Mouse (Mus musculus): ENCODE measurements around the gene Olfr248. TPM values are rescaled to one million over a fixed set of nuclear protein-coding genes. Genes with fewer than 3 reads are reported as not detected.

Gene Olfr248
- total and polyA plus RNA-seq, 3 experiments = not detected

DNA sequence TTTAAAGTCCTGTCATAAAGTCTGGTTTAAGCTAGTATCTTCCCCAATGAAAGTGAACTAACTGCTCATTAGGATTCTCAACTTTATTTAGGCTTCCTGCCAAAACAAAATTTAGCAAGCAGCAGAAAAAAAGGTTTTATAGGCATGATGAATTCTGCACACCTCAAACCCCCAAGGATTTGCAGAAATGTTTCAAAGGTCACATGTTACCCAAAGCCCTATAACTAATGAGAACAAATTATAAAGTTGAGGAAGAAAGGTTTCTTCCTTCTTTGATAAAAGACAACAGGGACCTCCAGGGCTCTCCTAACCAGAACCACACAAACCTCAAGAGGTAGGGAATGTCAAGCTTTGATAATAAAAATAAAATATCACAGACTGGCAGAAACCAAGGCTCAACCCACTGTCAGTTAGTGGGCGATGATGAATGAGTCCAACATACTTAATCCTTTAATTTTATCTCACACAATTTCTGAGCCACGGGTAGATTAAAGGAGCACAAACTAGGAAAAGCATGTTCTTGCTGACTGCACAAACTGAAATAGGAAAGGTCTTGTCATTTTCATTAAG lies 25.9 kb upstream of the Olfr248 start, which contains the start of gene Olfr417:
TSS of gene Olfr417 (plus strand) at position 241 of the 570 bp plus-strand sequence.
- H3K4me3 ChIP-seq (replicated peaks in 1 of 3; ENCODE audit: low read depth in 2 of 3, low read length in 2 of 3, poor library complexity in 1 of 3) = no peak within 1 kb of the TSS
- no peak for DNase-seq (ENCODE audit: extremely low read depth)
- H3K79me2 ChIP-seq (replicated peaks; ENCODE audit: control insufficient read depth, extremely low read depth, insufficient read depth, poor library complexity, severe bottlenecking) = no peaks in the 10 kb centered on the region
- no peaks in the 10 kb centered on the region for H3K27me3 ChIP-seq (replicated peaks)
- H3K4me1 ChIP-seq (ENCODE audit: control insufficient read depth in 1 of 2, insufficient read depth in 2 of 2) = no peaks in the 10 kb centered on the region
- no peaks in the 10 kb centered on the region for H3K36me3 ChIP-seq (replicated peaks in 1 of 2; ENCODE audit: control insufficient read depth in 1 of 2, insufficient read depth in 1 of 2, low read length in 1 of 2)
- in situ Hi-C loops (cut with MboI; ENCODE audit: low pct_ligation_motif_present, low pct_unique_long_range_greater_than_20kb, low sequenced_read_pairs) = no loop called here
- no peak within 1 kb of the TSS for H3K27ac ChIP-seq (ENCODE audit: insufficient read depth, low read depth)
- dilution Hi-C loops (cut with MboI; ENCODE audit: extremely low pct_ligation_motif_present, extremely low pct_unique_long_range_greater_than_20kb, low sequenced_read_pairs) = no loop called here
- TF ChIP-seq USF1 (IDR thresholded peaks at IDR 0.05; ENCODE audit: low read depth, low read length) = no peak
- no peak for TF ChIP-seq EP300 (IDR thresholded peaks at IDR 0.05; ENCODE audit: low read length)
- no peak for TF ChIP-seq KAT2A (IDR thresholded peaks at IDR 0.05; ENCODE audit: insufficient replicate concordance, low read length)
- no peak for TF ChIP-seq RCOR1 (conservative IDR thresholded peaks at IDR 0.05; ENCODE audit: low read depth, low read length)
- TF ChIP-seq POLR2AphosphoS2 (IDR thresholded peaks at IDR 0.05; ENCODE audit: low read depth, low read length) = no peak
- no peak for TF ChIP-seq POLR2A (IDR thresholded peaks at IDR 0.05; ENCODE audit: low read depth, low read length)
- TF ChIP-seq ETS1 (conservative IDR thresholded peaks at IDR 0.05; ENCODE audit: low read depth, low read length) = no peak
- TF ChIP-seq ELF1 (IDR thresholded peaks at IDR 0.05; ENCODE audit: low read depth, low read length) = no peak
- TF ChIP-seq E2F4 (IDR thresholded peaks at IDR 0.05; ENCODE audit: insufficient replicate concordance, low read depth, low read length) = no peak
- no peak for TF ChIP-seq ZMIZ1 (IDR thresholded peaks at IDR 0.05; ENCODE audit: low read depth, low read length)
- no peak for TF ChIP-seq MAFK (IDR thresholded peaks at IDR 0.05; ENCODE audit: insufficient replicate concordance, low read length)
- no peak for TF ChIP-seq ZNF384 (IDR thresholded peaks at IDR 0.05; ENCODE audit: low read depth, low read length)
- no peak for TF ChIP-seq CTCF (conservative IDR thresholded peaks at IDR 0.05 in 1 of 2, IDR thresholded peaks at IDR 0.05 in 1 of 2; ENCODE audit: low read depth in 2 of 2, low read length in 2 of 2)
- TF ChIP-seq CHD1 (IDR thresholded peaks at IDR 0.05; ENCODE audit: low read depth, low read length) = no peak
- TF ChIP-seq BHLHE40 (IDR thresholded peaks at IDR 0.05; ENCODE audit: low read depth, low read length) = no peak
- no peak for TF ChIP-seq JUN (IDR thresholded peaks at IDR 0.05; ENCODE audit: insufficient read depth, low read depth, low read length)
- TF ChIP-seq USF2 (conservative IDR thresholded peaks at IDR 0.05; ENCODE audit: low read depth, low read length) = no peak
- no peaks in the 10 kb centered on the region for H3K9me3 ChIP-seq (replicated peaks; ENCODE audit: low read length)
- H3K4me2 ChIP-seq (ENCODE audit: insufficient read depth, low read depth, poor library complexity, severe bottlenecking) = no peak within 1 kb of the TSS
- no peak within 1 kb of the TSS for H3K9ac ChIP-seq (ENCODE audit: insufficient read depth, low read depth)

DNA sequence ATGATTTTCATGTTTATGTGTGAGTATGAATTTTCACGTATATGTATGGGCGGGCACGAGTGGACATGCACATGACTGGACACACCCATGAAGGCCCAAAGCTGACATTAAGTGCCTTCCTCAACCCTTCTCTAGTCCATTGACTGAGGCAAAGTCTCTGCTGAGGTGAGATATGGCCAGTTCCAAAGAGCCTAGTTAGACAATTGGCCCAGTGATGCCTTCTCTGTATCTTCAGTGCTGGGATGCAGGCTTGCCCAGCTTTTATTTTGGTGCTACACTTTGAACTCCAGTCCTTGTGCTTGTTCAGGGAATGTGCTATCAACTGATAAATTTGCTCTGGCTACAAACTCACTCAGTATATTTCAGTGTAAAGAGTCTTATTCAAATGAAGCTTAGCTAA lies 17.0 kb upstream of the Olfr248 start:
- no peak for TF ChIP-seq GABPA (IDR thresholded peaks at IDR 0.05; ENCODE audit: insufficient replicate concordance, low read depth, low read length)
- TF ChIP-seq NRF1 (IDR thresholded peaks at IDR 0.05; ENCODE audit: low read depth, low read length) = no peak
- no peak for TF ChIP-seq SMC3 (IDR thresholded peaks at IDR 0.05; ENCODE audit: low read depth, low read length)
- TF ChIP-seq ETS1 (conservative IDR thresholded peaks at IDR 0.05; ENCODE audit: low read depth, low read length) = no peak
- Histone ChIP-seq H3K4me3 (replicated peaks in 1 of 3; ENCODE audit: low read depth in 2 of 3, low read length in 2 of 3, poor library complexity in 1 of 3) (no peak overlapping the region), H3K4me1 (ENCODE audit: control insufficient read depth in 1 of 2, insufficient read depth in 2 of 2) (no peaks in the 10 kb centered on the region), H3K27me3 (replicated peaks) (no peaks in the 10 kb centered on the region), H3K9me3 (replicated peaks; ENCODE audit: low read length) (no peaks in the 10 kb centered on the region), H3K9ac (ENCODE audit: insufficient read depth, low read depth) (no peak overlapping the region), H3K36me3 (replicated peaks in 1 of 2; ENCODE audit: control insufficient read depth in 1 of 2, insufficient read depth in 1 of 2, low read length in 1 of 2) (no peaks in the 10 kb centered on the region), H3K79me2 (replicated peaks; ENCODE audit: control insufficient read depth, extremely low read depth, insufficient read depth, poor library complexity, severe bottlenecking) (no peaks in the 10 kb centered on the region), H3K4me2 (ENCODE audit: insufficient read depth, low read depth, poor library complexity, severe bottlenecking) (no peak overlapping the region), H3K27ac (ENCODE audit: insufficient read depth, low read depth) (no peak overlapping the region)
- in situ Hi-C loops (cut with MboI; ENCODE audit: low pct_ligation_motif_present, low pct_unique_long_range_greater_than_20kb, low sequenced_read_pairs) = no loop called here
- dilution Hi-C loops (cut with MboI; ENCODE audit: extremely low pct_ligation_motif_present, extremely low pct_unique_long_range_greater_than_20kb, low sequenced_read_pairs) = no loop called here
- DNase-seq (ENCODE audit: extremely low read depth) = no peak

All from CH12.LX (cell line).